ENCODE assay signal across 25 mouse cellular contexts in the genomic region with DNA sequence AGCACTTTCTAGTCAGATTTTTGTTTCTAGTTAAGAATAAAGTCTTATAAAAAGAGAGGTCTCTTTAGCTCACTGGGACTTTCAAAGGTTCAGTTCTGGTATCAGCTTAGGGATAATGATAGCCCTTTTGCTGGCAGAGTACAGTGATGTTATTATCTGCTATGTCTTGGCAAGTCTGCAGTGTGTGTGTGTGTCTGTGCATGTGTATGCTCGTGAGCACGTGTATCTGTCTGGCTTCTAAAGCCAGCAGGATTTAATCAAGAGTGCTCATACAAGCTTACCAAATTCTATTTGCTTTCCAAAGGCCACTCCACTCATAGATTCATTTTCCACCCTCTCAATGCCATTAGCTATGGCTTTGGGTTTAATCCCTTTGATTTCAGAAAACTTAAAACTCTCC.
"Had no signal": no experiment of that assay in that cellular context is flagged by ENCODE, and none has a peak within 500 bp of the region (broad histone marks: within the 10 kb centered on the region; RNA-seq: fewer than 3 reads in every experiment).

No protein-coding gene starts in this region.

- ATAC-seq: inflammation-experienced regulatory T-cells, adult 6 months; intestine, embryonic 15.5 days; intestine, postnatal 0 days had no signal

- H3K9me3 ChIP-seq: heart, embryonic 10.5 days; heart, embryonic 12.5 days; hindbrain, embryonic 10.5 days; hindbrain, embryonic 13.5 days; hindbrain, embryonic 15.5 days; intestine, embryonic 15.5 days; limb, embryonic 10.5 days; limb, embryonic 12.5 days had no signal

- H3K4me1 ChIP-seq: heart, embryonic 10.5 days; heart, embryonic 12.5 days; hindbrain, embryonic 10.5 days; hindbrain, embryonic 13.5 days; hindbrain, embryonic 15.5 days; intestine, embryonic 15.5 days; limb, embryonic 10.5 days; limb, embryonic 12.5 days had no signal

- H3K27ac ChIP-seq: gastrocnemius, adult 2 months; heart, embryonic 10.5 days; hindbrain, embryonic 10.5 days; hindbrain, embryonic 13.5 days; hindbrain, embryonic 15.5 days; intestine, embryonic 15.5 days; layer of hippocampus, adult 2 months; left cerebral cortex, adult 2 months; limb, embryonic 10.5 days; limb, embryonic 12.5 days had no signal

- H3K9ac ChIP-seq: heart, embryonic 12.5 days; hindbrain, embryonic 13.5 days; hindbrain, embryonic 15.5 days; intestine, embryonic 15.5 days; limb, embryonic 12.5 days had no signal

- H3K27me3 ChIP-seq: heart, embryonic 12.5 days; hindbrain, embryonic 13.5 days; hindbrain, embryonic 15.5 days; intestine, embryonic 15.5 days; limb, embryonic 12.5 days had no signal

- H3K4me2 ChIP-seq: heart, embryonic 12.5 days; hindbrain, embryonic 13.5 days; hindbrain, embryonic 15.5 days; intestine, embryonic 15.5 days; limb, embryonic 12.5 days; liver, embryonic 11.5 days had no signal

- DNase-seq: gastrocnemius, adult 2 months; gastrocnemius, postnatal 10 days; gastrocnemius, postnatal 25 days; heart, adult 18-20 months; heart, postnatal 10 days; heart, postnatal 4 days; kidney, adult 18-20 months; kidney, adult 8-10 months; kidney, postnatal 10 days; kidney, postnatal 25 days; kidney, postnatal 4 days; liver had no signal

- H3K36me3 ChIP-seq: heart, embryonic 10.5 days; heart, embryonic 12.5 days; hindbrain, embryonic 10.5 days; hindbrain, embryonic 13.5 days; hindbrain, embryonic 15.5 days; intestine, embryonic 15.5 days; limb, embryonic 10.5 days; limb, embryonic 12.5 days had no signal

- H3K4me3 ChIP-seq: gastrocnemius, adult 2 months; heart, embryonic 10.5 days; heart, embryonic 12.5 days; hindbrain, embryonic 10.5 days; hindbrain, embryonic 13.5 days; hindbrain, embryonic 15.5 days; intestine, embryonic 15.5 days; layer of hippocampus, adult 2 months; left cerebral cortex, adult 2 months; limb, embryonic 10.5 days; limb, embryonic 12.5 days had no signal
